Mouse (Mus musculus) neural tube, embryonic 15.5 days (tissue): ENCODE measurements around the gene Zfp28. TPM values are rescaled to one million over a fixed set of nuclear protein-coding genes. Genes with fewer than 3 reads are reported as not detected.

Experiments used
- ATAC-seq: fragments of 200-750 bp; cut with Nextera tagmentation; 2 replicates; pipeline ENCODE4 v1.8.0; 2017; ENCODE audit warnings: mild to moderate bottlenecking, moderate TSS enrichment, moderate library complexity; ENCODE audit not compliant: low FRiP score
- H3K27ac ChIP-seq: fragments of 300-500 bp; sonication (generic); replicated peaks from 2 replicates; pipeline ENCODE4 v1.5.1; 2015; ENCODE audit warnings: mild to moderate bottlenecking, inconsistent platforms
- H3K27me3 ChIP-seq: fragments of 300-500 bp; sonication (generic); replicated peaks from 2 replicates; pipeline ENCODE4 v1.6.1; 2015; ENCODE audit warnings: inconsistent platforms
- H3K36me3 ChIP-seq: fragments of 300-500 bp; sonication (generic); 2 replicates; pipeline ENCODE4 v1.6.1; 2015; ENCODE audit warnings: inconsistent platforms
- H3K4me1 ChIP-seq: fragments of 300-500 bp; sonication (generic); 2 replicates; pipeline ENCODE4 v1.6.1; 2015; ENCODE audit warnings: inconsistent platforms
- H3K4me2 ChIP-seq: fragments of 300-500 bp; sonication (generic); 2 replicates; pipeline ENCODE4 v1.6.1; 2015; ENCODE audit warnings: inconsistent platforms, mild to moderate bottlenecking, moderate library complexity
- H3K4me3 ChIP-seq: fragments of 300-500 bp; sonication (generic); replicated peaks from 2 replicates; pipeline ENCODE4 v1.5.1; 2015; ENCODE audit warnings: mild to moderate bottlenecking, inconsistent platforms
- H3K9ac ChIP-seq: fragments of 300-500 bp; sonication (generic); replicated peaks from 2 replicates; pipeline ENCODE4 v1.6.1; 2015; ENCODE audit warnings: mild to moderate bottlenecking, inconsistent platforms
- H3K9me3 ChIP-seq: fragments of 300-500 bp; sonication (generic); replicated peaks from 2 replicates; pipeline ENCODE4 v1.6.1; 2016; ENCODE audit warnings: inconsistent platforms
- WGBS: fragments of 180-500 bp; shearing (Covaris S2); methylation state at CpG from one replicate; pipeline ENCODE4 v1.1.7; 2015; ENCODE audit warnings: mixed read lengths; 5-methylcytosine and 5-hydroxymethylcytosine counted together
- polyA plus RNA-seq: library from polyadenylated mRNA; unstranded; fragments of >200 nt; fragmentation: Nextera tagmentation; extraction: Ambion mirVana; gene quantifications from 2 replicates; pipeline ENCODE4 v1.2.1, GENCODE M21; 2015

Zfp28 gene
- polyA plus RNA-seq, 1 experiment from 2014 or later: 13.2 TPM

GRCm38 (mm10) chr7:6414626-6415441 lies 31.7 kb downstream of the Zfp28 start:
- Histone ChIP-seq H3K9ac (peak overlapping the region; percentile 49), H3K36me3 (no peaks in the 10 kb centered on the region), H3K9me3 (no peaks in the 10 kb centered on the region), H3K27me3 (no peaks in the 10 kb centered on the region), H3K4me3 (peak overlapping the region; percentile 44), H3K4me2 (peak overlapping the region; percentile 59), H3K27ac (peak overlapping the region; percentile 28; the same call in 1 of the 2 replicates), H3K4me1 (no peaks in the 10 kb centered on the region)
- WGBS: 7% methylated on average over 19 of the region's 22 CpGs
- peak; percentile 95 for ATAC-seq

GRCm38 (mm10) chr7:6415442-6415787 lies 32.3 kb downstream of the Zfp28 start:
- 7% methylated on average over 8 of the region's 8 CpGs for WGBS
- Histone ChIP-seq H3K4me3 (peak overlapping the region; percentile 44), H3K27me3 (no peaks in the 10 kb centered on the region), H3K4me2 (peak overlapping the region; percentile 59), H3K9me3 (no peaks in the 10 kb centered on the region), H3K4me1 (no peaks in the 10 kb centered on the region), H3K27ac (peak overlapping the region; percentile 28; the same call in 1 of the 2 replicates), H3K9ac (peak overlapping the region; percentile 49), H3K36me3 (no peaks in the 10 kb centered on the region)
- peak; percentile 74 for ATAC-seq

- 76% methylated on average over 6 of the region's 6 CpGs for WGBS
- Histone ChIP-seq H3K36me3 (no peaks in the 10 kb centered on the region), H3K4me1 (no peaks in the 10 kb centered on the region), H3K4me2 (no peak overlapping the region), H3K27me3 (no peaks in the 10 kb centered on the region), H3K27ac (no peak overlapping the region), H3K9me3 (no peaks in the 10 kb centered on the region), H3K4me3 (no peak overlapping the region), H3K9ac (no peak overlapping the region)
- no peak for ATAC-seq
Measured at GRCm38 (mm10) chr7:6419894-6420293, 36.8 kb downstream of the Zfp28 start.

- Histone ChIP-seq H3K9ac (no peak overlapping the region), H3K4me2 (no peak overlapping the region), H3K27me3 (no peaks in the 10 kb centered on the region), H3K9me3 (0 out of 2 replicates have a peak, but pooled peaks cover 3% of the 10 kb centered on the region), H3K27ac (no peak overlapping the region), H3K36me3 (peaks cover 15% of the 10 kb centered on the region; the same call in 1 of the 2 replicates), H3K4me1 (peaks cover 6% of the 10 kb centered on the region; the same call in 1 of the 2 replicates), H3K4me3 (no peak overlapping the region)
- ATAC-seq: no peak
- 85% methylated on average over 3 of the region's 3 CpGs for WGBS
Measured at GRCm38 (mm10) chr7:6429381-6429780, 46.3 kb downstream of the Zfp28 start.

- WGBS: 29% methylated on average over 2 of the region's 2 CpGs
- Histone ChIP-seq H3K4me3 (no peak overlapping the region), H3K4me1 (peaks cover 13% of the 10 kb centered on the region), H3K27ac (no peak overlapping the region), H3K27me3 (no peaks in the 10 kb centered on the region), H3K9ac (no peak overlapping the region), H3K9me3 (0 out of 2 replicates have a peak, but pooled peaks cover 3% of the 10 kb centered on the region), H3K36me3 (peaks cover 15% of the 10 kb centered on the region; the same call in 1 of the 2 replicates), H3K4me2 (no peak overlapping the region)
- no peak for ATAC-seq
Measured at GRCm38 (mm10) chr7:6430342-6430741, 47.2 kb downstream of the Zfp28 start.

- Histone ChIP-seq H3K4me3 (no peak within 1 kb of the TSS), H3K4me1 (peaks cover 19% of the 10 kb centered on the region), H3K9me3 (no peaks in the 10 kb centered on the region), H3K36me3 (no peaks in the 10 kb centered on the region), H3K27ac (no peak within 1 kb of the TSS), H3K9ac (no peak within 1 kb of the TSS), H3K27me3 (no peaks in the 10 kb centered on the region), H3K4me2 (no peak within 1 kb of the TSS)
- no peak for ATAC-seq
- 76% methylated on average over 3 of the region's 3 CpGs for WGBS
Measured at GRCm38 (mm10) chr7:6438388-6438787, 55.3 kb downstream of the Zfp28 start, which contains the start of gene Olfr1344. Gene Olfr1344 (plus strand): TSS chr7:6438688.

- Histone ChIP-seq H3K27me3 (no peaks in the 10 kb centered on the region), H3K9me3 (no peaks in the 10 kb centered on the region), H3K4me1 (no peaks in the 10 kb centered on the region), H3K27ac (no peak overlapping the region), H3K4me3 (no peak overlapping the region), H3K36me3 (no peaks in the 10 kb centered on the region), H3K4me2 (no peak overlapping the region), H3K9ac (no peak overlapping the region)
- ATAC-seq: no peak
- WGBS: 77% methylated on average over 2 of the region's 2 CpGs
Measured at GRCm38 (mm10) chr7:6441173-6441572, 58.1 kb downstream of the Zfp28 start.

Other genes with a start within 250 kb of the Zfp28 start
- 26.0 and 28.6 TPM in 2 replicates for gene Zfp787, start 227.3 kb upstream of the Zfp28 start, polyA plus RNA-seq
- 80.3 and 86.4 TPM in 2 replicates for gene Zfp444, start 211.1 kb upstream of the Zfp28 start, polyA plus RNA-seq
- not detected in 2 replicates for gene Galp, start 186.2 kb upstream of the Zfp28 start, polyA plus RNA-seq
- gene Zscan5b, start 161.0 kb upstream of the Zfp28 start, polyA plus RNA-seq: not detected in 2 replicates
- gene Epp13, start 130.6 kb upstream of the Zfp28 start, polyA plus RNA-seq: 0.37 TPM in 1 of 2 replicates, not detected in the other
- 14.3 and 16.2 TPM in 2 replicates for gene Zfp667, start 96.7 kb upstream of the Zfp28 start, polyA plus RNA-seq
- 12.7 and 13.7 TPM in 2 replicates for gene Zfp583, start 52.0 kb upstream of the Zfp28 start, polyA plus RNA-seq
- gene Gm3854, start 39.5 kb upstream of the Zfp28 start, polyA plus RNA-seq: 7.3 and 9.0 TPM in 2 replicates
- 4.0 and 5.9 TPM in 2 replicates for gene Zfp78, start 20.0 kb upstream of the Zfp28 start, polyA plus RNA-seq
- 7.8 and 9.5 TPM in 2 replicates for gene Smim17, start 15.4 kb downstream of the Zfp28 start, polyA plus RNA-seq
- gene Gm20715, start 27.0 kb downstream of the Zfp28 start, polyA plus RNA-seq: 0.15 TPM in 1 of 2 replicates, not detected in the other
- gene Olfr1344, start 55.4 kb downstream of the Zfp28 start, polyA plus RNA-seq: 0.05 and 0.10 TPM in 2 replicates
- 0.03 TPM in 1 of 2 replicates, not detected in the other for gene Olfr1336, start 72.9 kb downstream of the Zfp28 start, polyA plus RNA-seq
- gene Olfr1346, start 83.8 kb downstream of the Zfp28 start, polyA plus RNA-seq: not detected in 2 replicates
- not detected in 2 replicates for gene Olfr5, start 103.6 kb downstream of the Zfp28 start, polyA plus RNA-seq
- not detected in 2 replicates for gene Olfr1347, start 116.5 kb downstream of the Zfp28 start, polyA plus RNA-seq
- not detected in 2 replicates for gene Olfr1348, start 125.5 kb downstream of the Zfp28 start, polyA plus RNA-seq
- not detected in 2 replicates for gene Olfr1349, start 139.7 kb downstream of the Zfp28 start, polyA plus RNA-seq
- not detected in 2 replicates for gene Olfr1350, start 181.5 kb downstream of the Zfp28 start, polyA plus RNA-seq